Mouse (Mus musculus): ENCODE measurements around the gene Plk5. TPM values are rescaled to one million over a fixed set of nuclear protein-coding genes. Genes with fewer than 3 reads are reported as not detected.

Gene Plk5
- total and polyA plus RNA-seq, 3 experiments: 0.19 TPM; not detected in 1

- TF ChIP-seq SMC3 (IDR thresholded peaks at IDR 0.05; ENCODE audit: low read depth, low read length): no peak
- no peak for TF ChIP-seq MEF2A (IDR thresholded peaks at IDR 0.05; ENCODE audit: extremely low read depth, insufficient replicate concordance, low read depth, low read length, poor library complexity, severe bottlenecking)
Observed at GRCm38 (mm10) chr10:80399973-80400703, 43.9 kb downstream of the Plk5 start (continued).

- H3K4me1 ChIP-seq (ENCODE audit: control insufficient read depth in 1 of 2, insufficient read depth in 2 of 2, low read length in 2 of 2): peaks cover 0 to 38% of the 10 kb centered on the region in 2 experiments; a peak in 3 of 4 replicates
- peak; percentile 49 for DNase-seq (ENCODE audit: low read depth, low spot score)
- H3K9ac ChIP-seq (ENCODE audit: control insufficient read depth, low read depth, low read length, poor library complexity, severe bottlenecking): peak overlapping the region; percentile 81
- H3K27me3 ChIP-seq (ENCODE audit: control insufficient read depth in 1 of 2, insufficient read depth in 2 of 2, low read length in 2 of 2): no peaks in the 10 kb centered on the region
- peak overlapping the region; percentile 63 to 76 for H3K4me3 ChIP-seq (ENCODE audit: control insufficient read depth in 1 of 2, insufficient read depth in 1 of 2, low read depth in 2 of 2, low read length in 2 of 2)
- peaks cover 9 to 21% of the 10 kb centered on the region in 2 experiments; a peak in 3 of 4 replicates for H3K36me3 ChIP-seq (ENCODE audit: control insufficient read depth in 1 of 2, insufficient read depth in 2 of 2, low read length in 2 of 2)
- H3K9me3 ChIP-seq (replicated peaks; ENCODE audit: insufficient read depth, low read length): no peaks in the 10 kb centered on the region
- no peak for TF ChIP-seq POLR2A (IDR thresholded peaks at IDR 0.05; ENCODE audit: control insufficient read depth in 1 of 2, insufficient read depth in 1 of 2, low read depth in 1 of 2, low read length in 2 of 2, poor library complexity in 1 of 2)
- no peak for TF ChIP-seq ZKSCAN1 (IDR thresholded peaks at IDR 0.05; ENCODE audit: low read depth, low read length)
- TF ChIP-seq ZMIZ1 (IDR thresholded peaks at IDR 0.05; ENCODE audit: low read depth, low read length): peak; percentile 6; the same call in 1 of the 2 replicates
- TF ChIP-seq RCOR1 (IDR thresholded peaks at IDR 0.05; ENCODE audit: low read depth, low read length): no peak
- TF ChIP-seq CHD1 (IDR thresholded peaks at IDR 0.05; ENCODE audit: low read depth, low read length): peak; percentile 91; the same call in 1 of the 2 replicates
- 0 out of 2 replicates have a peak, but pooled peaks have one; percentile 21 for TF ChIP-seq MYC (IDR thresholded peaks at IDR 0.05; ENCODE audit: low read depth, low read length)
- TF ChIP-seq MAX (IDR thresholded peaks at IDR 0.05; ENCODE audit: low read length): no peak
- no peak for TF ChIP-seq MAFK (IDR thresholded peaks at IDR 0.05; ENCODE audit: borderline replicate concordance, low read depth, low read length)
- no peak for TF ChIP-seq POLR2AphosphoS5 (IDR thresholded peaks at IDR 0.05; ENCODE audit: borderline replicate concordance, low read depth, low read length)
- TF ChIP-seq SIN3A (IDR thresholded peaks at IDR 0.05; ENCODE audit: low read length): 0 out of 2 replicates have a peak, but pooled peaks have one; percentile 40
- TF ChIP-seq GATA1 (IDR thresholded peaks at IDR 0.05; ENCODE audit: low read depth, low read length): no peak
- no peak for TF ChIP-seq RAD21 (IDR thresholded peaks at IDR 0.05; ENCODE audit: low read depth, low read length)
- no peak for TF ChIP-seq CHD2 (IDR thresholded peaks at IDR 0.05; ENCODE audit: low read length)
- no peak for TF ChIP-seq NRF1 (IDR thresholded peaks at IDR 0.05; ENCODE audit: insufficient read depth, low read depth, low read length, poor library complexity, severe bottlenecking)
- TF ChIP-seq MEF2A (IDR thresholded peaks at IDR 0.05; ENCODE audit: extremely low read depth, insufficient replicate concordance, low read depth, low read length, poor library complexity, severe bottlenecking): no peak
- TF ChIP-seq USF1 (IDR thresholded peaks at IDR 0.05; ENCODE audit: low read depth, low read length): no peak
- TF ChIP-seq JUND (IDR thresholded peaks at IDR 0.05; ENCODE audit: low read depth, low read length): no peak
- TF ChIP-seq MYB (IDR thresholded peaks at IDR 0.05; ENCODE audit: low read depth, low read length): no peak
- no peak for TF ChIP-seq MAZ (IDR thresholded peaks at IDR 0.05; ENCODE audit: low read depth, low read length)
- no peak for TF ChIP-seq MXI1 (IDR thresholded peaks at IDR 0.05; ENCODE audit: low read depth, low read length)
- no peak for TF ChIP-seq UBTF (IDR thresholded peaks at IDR 0.05; ENCODE audit: borderline replicate concordance, insufficient read depth, low read depth, low read length)
- TF ChIP-seq USF2 (IDR thresholded peaks at IDR 0.05; ENCODE audit: borderline replicate concordance in 1 of 2, insufficient read depth in 1 of 2, low read depth in 1 of 2, low read length in 2 of 2): no peak
- no peak for TF ChIP-seq TCF12 (IDR thresholded peaks at IDR 0.05; ENCODE audit: low read depth, low read length)
- H3K79me2 ChIP-seq (ENCODE audit: control insufficient read depth, insufficient read depth, low read length, poor library complexity): peaks cover 47% of the 10 kb centered on the region
- peak overlapping the region; percentile 89 for H3K27ac ChIP-seq (ENCODE audit: control insufficient read depth, low read depth, low read length)
Observed at GRCm38 (mm10) chr10:80400704-80401161, 44.5 kb downstream of the Plk5 start.
